Mouse (Mus musculus) heart, embryonic 16.5 days (tissue): ENCODE measurements around the gene Tspan9. TPM values are rescaled to one million over a fixed set of nuclear protein-coding genes. Genes with fewer than 3 reads are reported as not detected.

Experiments used
- ATAC-seq: fragments of 200-750 bp; cut with Nextera tagmentation; replicated peaks from 2 replicates; pipeline ENCODE4 v1.8.0; 2017; ENCODE audit warnings: moderate number of reproducible peaks; ENCODE audit not compliant: insufficient read depth, low FRiP score; ENCODE audit errors: extremely low read depth
- H3K27ac ChIP-seq: fragments of 300-500 bp; sonication (generic); 2 replicates; pipeline ENCODE4 v1.5.1; 2014; ENCODE audit warnings: mild to moderate bottlenecking, low read length, control low read depth, moderate library complexity
- H3K27me3 ChIP-seq: fragments of 300-500 bp; sonication (generic); 2 replicates; pipeline ENCODE4 v1.6.1; 2014; ENCODE audit warnings: low read length, mixed read lengths; ENCODE audit not compliant: control insufficient read depth, insufficient read depth
- H3K36me3 ChIP-seq: fragments of 300-500 bp; sonication (generic); 2 replicates; pipeline ENCODE4 v1.6.1; 2014; ENCODE audit not compliant: control insufficient read depth, insufficient read depth
- H3K4me1 ChIP-seq: fragments of 300-500 bp; sonication (generic); 2 replicates; pipeline ENCODE4 v1.6.1; 2014; ENCODE audit warnings: low read length, mixed read lengths; ENCODE audit not compliant: control insufficient read depth, insufficient read depth
- H3K4me2 ChIP-seq: fragments of 300-500 bp; sonication (generic); 2 replicates; pipeline ENCODE4 v1.6.1; 2014; ENCODE audit warnings: low read depth, mild to moderate bottlenecking, control low read depth, low read length
- H3K4me3 ChIP-seq: fragments of 300-500 bp; sonication (generic); 2 replicates; pipeline ENCODE4 v1.5.1; 2014; ENCODE audit warnings: mild to moderate bottlenecking, control low read depth, low read length
- H3K9ac ChIP-seq: fragments of 300-500 bp; sonication (generic); 2 replicates; pipeline ENCODE4 v1.6.1; 2014; ENCODE audit warnings: low read length, control low read depth
- H3K9me3 ChIP-seq: fragments of 300-500 bp; sonication (generic); replicated peaks from 2 replicates; pipeline ENCODE4 v1.6.1; 2016; ENCODE audit warnings: low read length; ENCODE audit not compliant: control insufficient read depth
- WGBS: fragments of 180-500 bp; shearing (Covaris S2); extraction: QIAGEN DNeasy Blood & Tissue Kit; methylation state at CpG from one replicate; pipeline ENCODE4 v1.1.7; 2014; 5-methylcytosine and 5-hydroxymethylcytosine counted together
- polyA plus RNA-seq: library from polyadenylated mRNA; unstranded; fragments of >200 nt; fragmentation: Nextera tagmentation; extraction: Ambion mirVana; gene quantifications from 2 replicates; pipeline ENCODE4 v1.2.1, GENCODE M21; 2015

Gene Tspan9
- polyA plus RNA-seq, 1 experiment from 2014 or later, result 138 TPM

GRCm38 (mm10) chr6:128159092-128159491 lies 15.7 kb upstream of the Tspan9 start:
- Histone ChIP-seq H3K36me3 (no peaks in the 10 kb centered on the region), H3K27me3 (no peaks in the 10 kb centered on the region), H3K9ac (no peak overlapping the region), H3K4me3 (no peak overlapping the region), H3K27ac (no peak overlapping the region), H3K4me2 (no peak overlapping the region), H3K4me1 (no peaks in the 10 kb centered on the region), H3K9me3 (no peaks in the 10 kb centered on the region)
- ATAC-seq, result no peak
- WGBS, result 87% methylated on average over 6 of the region's 6 CpGs

- Histone ChIP-seq H3K4me3 (no peak overlapping the region), H3K4me1 (no peaks in the 10 kb centered on the region), H3K27ac (no peak overlapping the region), H3K27me3 (no peaks in the 10 kb centered on the region), H3K9me3 (no peaks in the 10 kb centered on the region), H3K9ac (no peak overlapping the region), H3K4me2 (no peak overlapping the region), H3K36me3 (no peaks in the 10 kb centered on the region)
- ATAC-seq, result no peak
- WGBS, result 72% methylated on average over 12 of the region's 12 CpGs
Observed at GRCm38 (mm10) chr6:128158031-128158430, 14.6 kb upstream of the Tspan9 start.

- Histone ChIP-seq H3K27ac (no peak overlapping the region), H3K9me3 (no peaks in the 10 kb centered on the region), H3K4me1 (no peaks in the 10 kb centered on the region), H3K36me3 (no peaks in the 10 kb centered on the region), H3K27me3 (no peaks in the 10 kb centered on the region), H3K4me3 (no peak overlapping the region), H3K4me2 (no peak overlapping the region), H3K9ac (no peak overlapping the region)
- ATAC-seq, result no peak
- WGBS, result 73% methylated on average over 4 of the region's 4 CpGs
Observed at GRCm38 (mm10) chr6:128156476-128156875, 13.1 kb upstream of the Tspan9 start.

GRCm38 (mm10) chr6:128155935-128156334 lies 12.5 kb upstream of the Tspan9 start:
- no peak for ATAC-seq
- Histone ChIP-seq H3K4me3 (no peak overlapping the region), H3K9me3 (no peaks in the 10 kb centered on the region), H3K9ac (no peak overlapping the region), H3K27ac (no peak overlapping the region), H3K4me1 (no peaks in the 10 kb centered on the region), H3K36me3 (no peaks in the 10 kb centered on the region), H3K27me3 (no peaks in the 10 kb centered on the region), H3K4me2 (no peak overlapping the region)
- WGBS, result 35% methylated on average over 2 of the region's 2 CpGs

- Histone ChIP-seq H3K4me1 (peaks cover 20% of the 10 kb centered on the region), H3K4me3 (no peak overlapping the region), H3K9ac (no peak overlapping the region), H3K36me3 (no peaks in the 10 kb centered on the region), H3K4me2 (no peak overlapping the region), H3K27me3 (no peaks in the 10 kb centered on the region), H3K27ac (no peak overlapping the region), H3K9me3 (no peaks in the 10 kb centered on the region)
- ATAC-seq, result no peak
- 51% methylated on average over 6 of the region's 6 CpGs for WGBS
Observed at GRCm38 (mm10) chr6:128145765-128146164, 2.4 kb upstream of the Tspan9 start.

GRCm38 (mm10) chr6:128142369-128143278 lies 770 bp downstream of the Tspan9 start:
- Histone ChIP-seq H3K27me3 (no peaks in the 10 kb centered on the region), H3K27ac (peak overlapping the region; percentile 92), H3K36me3 (no peaks in the 10 kb centered on the region), H3K4me1 (peaks cover 25% of the 10 kb centered on the region), H3K4me3 (peak overlapping the region; percentile 83), H3K9me3 (no peaks in the 10 kb centered on the region), H3K4me2 (peak overlapping the region; percentile 66), H3K9ac (peak overlapping the region; percentile 93)
- WGBS, result 4% methylated on average over 20 of the region's 20 CpGs
- peak; percentile 29 for ATAC-seq

- H3K4me1 ChIP-seq, result peaks cover 32% of the 10 kb centered on the region
- WGBS, result 59% methylated on average over 6 of the region's 6 CpGs
- H3K9ac ChIP-seq, result peak overlapping the region; percentile 34; the same call in 1 of the 2 replicates
- H3K36me3 ChIP-seq, result no peaks in the 10 kb centered on the region
- 0 out of 2 replicates have a peak overlapping the region, but pooled peaks have one; percentile 8 for H3K27ac ChIP-seq
- no peaks in the 10 kb centered on the region for H3K27me3 ChIP-seq
- H3K4me3 ChIP-seq, result no peak overlapping the region
- no peaks in the 10 kb centered on the region for H3K9me3 ChIP-seq
- 0 out of 2 replicates have a peak overlapping the region, but pooled peaks have one; percentile 6 for H3K4me2 ChIP-seq
- ATAC-seq, result no peak
Observed at GRCm38 (mm10) chr6:128140724-128141123, 2.7 kb downstream of the Tspan9 start.

GRCm38 (mm10) chr6:128137855-128138254 lies 5.5 kb downstream of the Tspan9 start:
- Histone ChIP-seq H3K27me3 (no peaks in the 10 kb centered on the region), H3K27ac (no peak overlapping the region), H3K4me1 (peaks cover 52% of the 10 kb centered on the region), H3K9me3 (no peaks in the 10 kb centered on the region), H3K9ac (no peak overlapping the region), H3K4me3 (no peak overlapping the region), H3K4me2 (no peak overlapping the region), H3K36me3 (no peaks in the 10 kb centered on the region)
- 88% methylated on average over 4 of the region's 4 CpGs for WGBS
- ATAC-seq, result no peak

GRCm38 (mm10) chr6:128136654-128137053 lies 6.7 kb downstream of the Tspan9 start:
- H3K9me3 ChIP-seq, result no peaks in the 10 kb centered on the region
- no peaks in the 10 kb centered on the region for H3K36me3 ChIP-seq
- no peak overlapping the region for H3K4me3 ChIP-seq
- no peak overlapping the region for H3K9ac ChIP-seq
- H3K4me2 ChIP-seq, result no peak overlapping the region
- H3K27ac ChIP-seq, result no peak overlapping the region; the same call in 1 of the 2 replicates
- peaks cover 49% of the 10 kb centered on the region for H3K4me1 ChIP-seq
- H3K27me3 ChIP-seq, result no peaks in the 10 kb centered on the region
- WGBS, result 80% methylated on average over 3 of the region's 3 CpGs
- no peak for ATAC-seq
